Mouse (Mus musculus) liver, adult 10 weeks (tissue): ENCODE results near the gene Ddx51. TPM values are rescaled to one million over a fixed set of nuclear protein-coding genes. Genes with fewer than 3 reads are reported as not detected.

ENCODE experiments used
- polyA plus RNA-seq: library from polyadenylated mRNA; stranded (reverse); fragments of 350-450 nt; fragmentation: Illumina TruSeq; extraction: RNeasy Lipid Tissue Mini Kit (QIAGEN cat#74804); gene quantifications from one replicate; pipeline ENCODE4 v1.2.3, GENCODE M21; 2014; ENCODE audit warnings: low read depth, low replicate concordance

Gene Ddx51
- 2.1 TPM for polyA plus RNA-seq

GRCm38 (mm10) chr5:110652719-110653648 is at the start of gene Ddx51, which contains the start of gene Noc4l:
Ddx51 (plus strand) TSS chr5:110653451.
Noc4l (minus strand) TSS chr5:110653417.

Other genes starting within 250 kb of the Ddx51 start
- gene Fbrsl1, start 204.9 kb upstream of the Ddx51 start, polyA plus RNA-seq, result 2.6 TPM
- not detected for gene Galnt9, start 109.1 kb upstream of the Ddx51 start, polyA plus RNA-seq
- gene Noc4l, start within 50 bp of the Ddx51 start, polyA plus RNA-seq, result 1.3 TPM
- gene Ep400, start 117.3 kb downstream of the Ddx51 start, polyA plus RNA-seq, result 5.4 TPM
- 0.34 TPM for gene Pus1, start 127.2 kb downstream of the Ddx51 start, polyA plus RNA-seq
- 7.1 TPM for gene Ulk1, start 156.6 kb downstream of the Ddx51 start, polyA plus RNA-seq
- 9.6 TPM for gene Hscb, start 186.3 kb downstream of the Ddx51 start, polyA plus RNA-seq
- 2.8 TPM for gene Chek2, start 186.5 kb downstream of the Ddx51 start, polyA plus RNA-seq
- 0.21 TPM for gene Ttc28, start 226.4 kb downstream of the Ddx51 start, polyA plus RNA-seq